Mouse (Mus musculus) 416B (cell line): Measurements from ENCODE around the gene Hddc3.

Source experiments
- DNase-seq: peaks from one replicate; pipeline ENCODE4 v3.0.0; 2011; ENCODE audit warnings: low read depth

The Hddc3 gene

DNA sequence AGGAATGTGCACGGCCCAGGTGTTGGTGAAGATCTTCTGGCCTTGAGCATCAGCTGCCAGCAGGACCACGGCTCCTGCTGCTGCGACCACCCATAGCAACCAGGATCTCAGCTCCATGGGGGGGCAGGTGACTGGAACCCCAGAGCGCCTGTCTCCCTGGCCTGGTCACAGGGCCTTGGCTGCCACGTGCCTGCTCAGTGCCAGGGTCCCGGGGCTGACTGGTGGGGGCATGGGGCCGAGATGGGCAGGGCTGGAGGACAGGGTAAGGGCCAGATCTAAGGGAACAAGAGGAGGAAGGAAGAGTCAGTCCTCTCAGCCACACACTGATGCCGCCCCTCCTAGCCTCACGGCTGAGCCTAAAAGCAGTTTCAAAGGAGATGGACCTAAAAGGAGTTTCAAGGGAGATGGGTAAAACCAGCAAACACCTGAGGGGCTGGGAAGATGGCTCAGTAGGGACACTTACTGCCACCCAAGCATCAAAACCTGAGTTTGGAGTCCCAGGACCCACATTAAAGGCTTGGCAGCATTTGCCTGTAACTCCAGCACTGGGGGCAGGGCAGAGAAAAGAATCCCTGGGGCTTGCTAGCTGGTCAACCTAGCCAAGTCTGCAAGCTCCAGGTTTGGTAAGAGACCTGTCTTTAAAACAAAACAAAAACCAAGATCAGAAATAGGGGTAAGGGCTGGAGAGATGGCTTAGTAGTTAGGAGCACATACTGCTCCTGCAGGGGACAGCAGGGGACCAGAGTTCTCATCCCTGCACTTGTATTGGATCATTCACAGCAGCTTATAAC lies 55.9 kb downstream of the Hddc3 start:
- no peak for DNase-seq

DNA sequence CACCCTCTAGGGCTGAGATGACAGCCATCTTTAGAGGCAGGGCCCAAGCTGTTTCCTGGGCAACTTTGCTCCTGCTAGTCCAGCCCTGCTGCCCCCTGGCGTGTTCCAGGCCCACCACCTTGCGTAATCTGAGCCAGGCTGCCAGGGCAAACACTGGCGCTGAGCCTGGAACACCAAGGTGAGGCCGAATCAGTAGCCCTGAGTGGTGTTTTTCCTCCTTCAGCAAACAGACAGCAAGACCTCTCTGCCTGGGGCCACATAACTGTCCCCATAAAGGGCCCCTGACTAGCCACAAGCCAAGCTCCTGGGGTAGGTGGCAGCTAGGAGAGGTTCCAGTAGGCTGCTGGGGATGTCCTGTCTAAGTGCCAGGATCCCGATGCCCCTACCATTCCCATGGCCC lies 57.2 kb downstream of the Hddc3 start:
- peak; percentile 67 for DNase-seq
